Mouse (Mus musculus) lung, postnatal 25 days (tissue): ENCODE data around the gene Gm40193.
"Not testable (repeated sequence)": the region's sequence is repeated elsewhere in the genome, so short reads cannot be mapped to it uniquely, and the experiment has no call there.

Experiments
- DNase-seq: peaks from one replicate; pipeline ENCODE4 v3.0.0; 2022; ENCODE audit warnings: low spot score

Gm40193 gene

GRCm38 (mm10) chr11:70532839-70533238 lies at the start of gene Gm40193:
Gene Gm40193 (minus strand): TSS chr11:70532939.
- no peak for DNase-seq

- no peak for DNase-seq
Observed at GRCm38 (mm10) chr11:70582196-70582595, 49.5 kb upstream of the Gm40193 start.

GRCm38 (mm10) chr11:70580921-70581320 lies 48.2 kb upstream of the Gm40193 start:
- DNase-seq, result no peak

- no peak for DNase-seq
Observed at GRCm38 (mm10) chr11:70580358-70580720, 47.6 kb upstream of the Gm40193 start.

GRCm38 (mm10) chr11:70579710-70580357 lies 47.1 kb upstream of the Gm40193 start:
- DNase-seq, result no peak

GRCm38 (mm10) chr11:70578962-70579361 lies 46.2 kb upstream of the Gm40193 start:
- DNase-seq, result no peak

GRCm38 (mm10) chr11:70577201-70577600 lies 44.5 kb upstream of the Gm40193 start:
- no peak for DNase-seq

- no peak for DNase-seq
Observed at GRCm38 (mm10) chr11:70573872-70574271, 41.1 kb upstream of the Gm40193 start.

GRCm38 (mm10) chr11:70572348-70572902 lies 39.7 kb upstream of the Gm40193 start:
- DNase-seq, result no peak

- DNase-seq, result no peak
Observed at GRCm38 (mm10) chr11:70571641-70572040, 38.9 kb upstream of the Gm40193 start.

- not testable (repeated sequence) for DNase-seq
Observed at GRCm38 (mm10) chr11:70570614-70571013, 37.9 kb upstream of the Gm40193 start.

- DNase-seq, result no peak
Observed at GRCm38 (mm10) chr11:70566586-70566985, 33.8 kb upstream of the Gm40193 start.

- no peak for DNase-seq
Observed at GRCm38 (mm10) chr11:70564276-70564873, 31.6 kb upstream of the Gm40193 start.

- DNase-seq, result peak; percentile 69
Observed at GRCm38 (mm10) chr11:70563470-70564275, 30.9 kb upstream of the Gm40193 start.

GRCm38 (mm10) chr11:70562995-70563469 lies 30.3 kb upstream of the Gm40193 start:
- no peak for DNase-seq

- peak; percentile 89 for DNase-seq
Observed at GRCm38 (mm10) chr11:70562287-70562994, 29.7 kb upstream of the Gm40193 start, which contains the start of gene Mink1. Gene Mink1 (plus strand): TSS chr11:70562881.

GRCm38 (mm10) chr11:70561937-70562286 lies 29.2 kb upstream of the Gm40193 start:
- DNase-seq, result no peak

- DNase-seq, result no peak
Observed at GRCm38 (mm10) chr11:70557545-70557944, 24.8 kb upstream of the Gm40193 start.

GRCm38 (mm10) chr11:70553940-70554339 lies 21.2 kb upstream of the Gm40193 start:
- DNase-seq, result no peak

GRCm38 (mm10) chr11:70551526-70551925 lies 18.8 kb upstream of the Gm40193 start:
- no peak for DNase-seq

- no peak for DNase-seq
Observed at GRCm38 (mm10) chr11:70544496-70544895, 11.8 kb upstream of the Gm40193 start.

GRCm38 (mm10) chr11:70541415-70541814 lies 8.7 kb upstream of the Gm40193 start:
- no peak for DNase-seq
